Mouse (Mus musculus): ENCODE measurements around the gene Cldn24.

The Cldn24 gene

GRCm38 (mm10) chr8:47826911-47827310 lies 5.0 kb downstream of the Cldn24 start:
- no peak for DNase-seq (ENCODE audit: low read depth, low spot score)

- no peak for DNase-seq (ENCODE audit: low read depth, low spot score)
Observed at GRCm38 (mm10) chr8:47832616-47833015, 10.7 kb downstream of the Cldn24 start.

DNA sequence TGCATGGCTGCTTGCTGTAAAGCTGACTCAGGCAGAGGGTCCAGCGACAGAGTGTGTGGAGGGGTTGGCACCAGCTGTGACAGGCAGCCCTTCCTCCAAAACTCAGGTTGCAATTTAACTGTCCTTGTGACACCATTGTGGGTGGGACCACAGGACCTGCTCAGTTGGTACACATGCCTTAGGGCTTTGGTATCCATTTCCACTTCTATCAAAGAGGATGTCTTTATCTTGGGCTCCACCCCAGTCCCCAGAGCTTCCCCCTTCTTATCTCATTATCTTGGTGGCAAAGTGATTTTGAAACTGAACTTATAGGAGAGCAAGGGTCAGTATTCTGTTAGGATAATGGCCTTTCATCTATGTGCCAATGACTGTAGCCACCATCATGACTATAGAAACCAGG lies 12.0 kb downstream of the Cldn24 start:
- no peak for DNase-seq (ENCODE audit: low read depth, low spot score)

GRCm38 (mm10) chr8:47843063-47843462 lies 21.1 kb downstream of the Cldn24 start:
- peak; percentile 6 for DNase-seq (ENCODE audit: low read depth, low spot score)

DNA sequence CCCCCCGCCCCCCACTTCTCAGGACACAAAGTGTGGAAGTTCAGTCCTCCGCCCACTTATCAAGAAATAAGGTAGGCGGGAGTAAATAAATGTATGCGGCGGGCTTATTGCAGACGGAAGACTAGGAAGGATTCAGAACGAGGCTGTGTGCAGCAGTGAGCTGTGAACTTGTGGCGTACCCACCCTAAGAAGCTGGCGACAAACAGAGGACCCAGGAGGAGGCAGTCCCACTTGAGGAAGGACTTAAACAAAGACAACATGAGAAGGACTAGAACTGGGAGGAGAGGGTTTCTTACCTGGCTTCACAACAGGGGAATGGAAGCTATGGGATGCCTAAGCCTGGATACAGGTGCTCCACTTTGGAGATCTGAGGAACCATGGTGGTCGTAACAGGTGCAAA lies 21.7 kb downstream of the Cldn24 start:
- DNase-seq (ENCODE audit: low read depth, low spot score), result no peak

GRCm38 (mm10) chr8:47845956-47846355 lies 24.0 kb downstream of the Cldn24 start:
- no peak for DNase-seq (ENCODE audit: low read depth, low spot score)

DNA sequence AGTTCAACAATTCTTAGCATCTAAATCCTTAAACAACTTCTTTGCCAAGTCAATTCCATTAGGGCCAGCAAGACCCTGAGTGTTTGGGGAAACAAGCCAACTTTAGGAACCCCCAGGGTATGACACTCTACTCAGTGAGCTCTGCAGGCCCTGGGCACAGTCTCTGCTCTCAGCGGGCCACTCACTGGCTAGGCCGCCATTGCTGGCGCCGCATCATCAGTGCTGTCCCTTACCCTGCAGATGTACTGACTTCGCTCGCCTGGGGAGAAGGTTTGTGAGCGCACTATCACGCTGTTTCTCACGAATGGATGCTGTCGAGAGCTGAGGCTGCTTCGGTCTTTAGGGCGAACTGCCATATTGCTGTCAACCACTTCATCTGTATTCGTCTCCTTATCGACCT lies 25.2 kb downstream of the Cldn24 start:
- no peak for DNase-seq (ENCODE audit: low read depth, low spot score)

DNA sequence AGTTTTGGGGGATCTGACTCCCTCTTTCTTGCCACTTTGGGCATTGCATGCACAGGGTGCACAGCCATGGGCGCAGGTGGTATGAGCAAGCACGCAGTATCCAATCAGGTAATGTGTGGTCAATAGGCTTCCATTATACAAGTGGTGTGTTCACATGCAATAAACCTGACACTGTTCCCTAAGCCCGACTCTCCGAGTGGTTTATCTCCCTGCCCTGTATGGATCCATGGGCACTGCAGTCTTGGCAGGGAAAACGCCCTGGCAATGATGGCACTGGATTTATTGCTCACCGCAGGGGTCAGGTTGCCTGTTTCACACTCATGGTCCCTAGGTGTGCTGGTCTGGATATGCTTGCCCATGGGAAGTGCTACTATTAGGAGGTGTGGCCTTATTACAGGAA lies 26.0 kb downstream of the Cldn24 start:
- DNase-seq (ENCODE audit: low read depth, low spot score), result no peak

- DNase-seq (ENCODE audit: low read depth, low spot score), result peak; percentile 25
Observed at GRCm38 (mm10) chr8:47849842-47850241, 27.9 kb downstream of the Cldn24 start.

DNA sequence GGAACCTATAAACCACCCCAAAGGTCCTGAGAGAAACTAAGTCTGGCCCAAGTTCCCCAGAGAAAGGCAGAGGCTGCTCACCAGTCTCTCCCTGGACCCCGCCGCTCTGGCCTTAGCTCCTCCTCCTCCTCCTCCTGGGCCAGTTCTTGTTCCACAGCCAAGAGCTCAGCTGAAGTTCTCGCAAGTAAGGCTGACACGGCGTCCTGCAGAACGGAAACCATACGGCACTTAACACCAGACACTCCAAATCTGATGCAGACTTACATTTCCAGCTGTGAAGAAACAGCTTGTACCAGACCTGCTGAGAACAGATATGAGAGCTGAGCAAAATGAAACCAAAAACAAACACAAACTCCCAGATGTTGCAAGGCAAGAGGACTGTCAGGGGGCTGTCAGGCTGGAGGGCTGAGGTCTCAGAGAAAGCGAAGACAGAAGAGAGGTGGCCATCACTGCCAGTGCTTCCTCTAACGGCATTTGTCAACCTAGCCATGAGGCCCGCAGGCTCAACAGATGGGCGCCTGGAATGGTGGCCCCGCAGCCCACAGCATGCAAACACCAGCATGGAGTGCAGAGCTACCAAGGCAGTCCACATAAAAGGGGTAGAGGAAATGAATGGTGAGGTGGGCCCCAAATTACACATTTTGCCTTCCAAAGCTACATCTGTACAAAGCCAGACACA lies 30.0 kb downstream of the Cldn24 start:
- no peak for DNase-seq (ENCODE audit: low read depth, low spot score)

DNA sequence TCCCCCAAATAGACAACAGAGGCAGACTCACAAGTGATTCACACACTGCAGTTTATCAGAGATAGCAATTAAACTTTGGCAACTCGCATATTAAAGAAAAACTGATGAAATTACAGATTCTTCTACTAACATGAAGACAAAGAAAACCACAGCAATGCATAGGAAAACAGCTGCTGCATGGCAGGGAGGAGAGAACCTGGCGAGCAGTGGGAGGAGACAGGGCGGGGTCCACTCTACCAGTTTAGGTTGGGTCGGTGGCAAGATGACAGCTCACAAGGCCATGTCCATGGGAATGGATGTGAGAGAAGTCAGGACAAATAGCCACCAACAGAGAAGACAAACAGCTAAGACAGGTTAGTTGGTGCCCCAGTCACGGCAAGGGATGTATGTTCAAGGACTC lies 30.8 kb downstream of the Cldn24 start:
- DNase-seq (ENCODE audit: low read depth, low spot score), result no peak

DNA sequence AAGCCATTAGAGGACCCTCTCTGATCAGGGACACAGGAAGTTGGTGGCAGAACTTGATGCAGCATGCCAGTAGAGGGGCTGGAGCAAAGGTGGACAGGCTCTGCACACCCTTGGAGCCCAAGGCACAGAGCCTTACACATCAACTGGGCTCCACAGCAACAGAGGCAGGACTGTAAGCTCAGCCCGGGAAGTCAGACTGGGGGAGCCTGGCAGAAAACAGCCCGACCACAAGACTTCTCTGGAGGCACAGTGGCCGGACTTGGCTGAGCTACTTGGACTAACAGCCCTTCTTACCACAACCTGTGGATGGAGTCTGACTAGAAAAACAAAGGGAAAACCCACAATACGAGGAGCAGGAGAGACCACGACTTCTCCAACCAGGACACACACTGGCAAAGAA lies 31.4 kb downstream of the Cldn24 start:
- no peak for DNase-seq (ENCODE audit: low read depth, low spot score)

- no peak for DNase-seq (ENCODE audit: low read depth, low spot score)
Observed at GRCm38 (mm10) chr8:47859259-47859658, 37.3 kb downstream of the Cldn24 start.

- DNase-seq (ENCODE audit: low read depth, low spot score), result no peak
Observed at GRCm38 (mm10) chr8:47866568-47866967, 44.6 kb downstream of the Cldn24 start.

DNA sequence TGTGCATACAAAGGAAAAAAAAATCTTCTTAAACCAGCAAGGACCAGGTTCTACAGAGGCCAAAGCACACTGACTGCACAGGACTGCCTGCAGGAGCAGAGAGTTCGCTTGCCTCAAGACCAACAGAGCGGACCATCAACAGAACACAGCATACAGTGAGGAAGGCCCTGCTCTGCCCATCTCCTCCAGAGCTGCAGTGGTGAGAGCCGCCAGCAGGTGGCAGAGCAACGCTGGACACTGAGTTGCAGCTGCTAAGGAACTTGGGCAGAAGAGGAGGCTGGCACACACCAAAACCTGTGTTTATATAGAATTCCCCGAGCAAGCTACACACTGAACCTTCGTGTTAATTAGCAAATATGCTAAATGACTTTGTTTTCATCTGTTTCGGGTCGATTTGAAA lies 45.1 kb downstream of the Cldn24 start:
- peak; percentile 85 for DNase-seq (ENCODE audit: low read depth, low spot score)

Data from 3T3-L1 (cell line).